Mouse (Mus musculus): Measurements from ENCODE around the gene Memo1.

DNA sequence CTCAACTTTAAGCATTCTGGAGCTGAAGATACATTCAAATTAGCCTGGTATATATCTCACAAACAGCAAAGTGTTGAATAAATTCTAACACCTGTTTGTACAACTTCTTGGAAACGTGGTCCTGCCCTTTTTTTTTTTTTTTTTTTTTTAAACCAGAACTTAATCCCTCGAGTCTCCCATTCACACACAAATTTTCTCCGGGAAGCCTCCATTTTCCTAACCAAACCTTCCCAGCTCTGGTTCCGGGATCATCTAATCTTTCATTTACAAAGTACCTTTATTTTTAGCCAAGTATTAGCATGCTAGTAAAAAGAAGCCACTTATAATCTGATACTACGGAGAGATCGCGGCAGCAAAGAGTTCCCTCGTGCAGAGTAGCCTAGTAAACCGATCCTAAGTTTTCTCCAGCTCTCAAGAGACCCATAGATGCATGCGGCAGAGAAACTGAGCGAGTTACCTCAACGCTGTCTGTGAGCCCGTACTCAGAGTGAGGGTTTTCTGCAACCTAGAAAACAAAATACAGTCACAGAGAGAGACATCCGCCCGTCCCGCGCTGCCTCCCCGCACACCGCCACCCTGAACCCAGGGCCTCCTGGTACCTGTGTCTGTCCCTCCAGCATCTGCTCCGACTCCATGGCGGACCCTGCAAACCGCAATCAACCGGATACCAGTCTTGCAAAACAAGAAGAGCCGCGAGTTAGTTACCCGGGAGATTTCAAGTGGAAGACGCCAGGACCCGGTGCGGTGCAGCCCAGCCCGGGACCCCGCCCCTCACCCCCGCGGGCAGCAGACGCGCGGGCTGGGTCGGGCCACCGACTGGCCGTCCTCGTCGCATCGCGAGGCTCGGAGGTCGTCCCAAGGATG is 20.4 kb upstream of the Memo1 start:
- TF ChIP-seq ZC3H11A (IDR thresholded peaks at IDR 0.05; ENCODE audit: borderline replicate concordance, low read depth, low read length), result no peak
- TF ChIP-seq MAFK (IDR thresholded peaks at IDR 0.05; ENCODE audit: insufficient read depth, low read depth, low read length), result no peak
- TF ChIP-seq ZNF384 (IDR thresholded peaks at IDR 0.05; ENCODE audit: low read depth, low read length), result peak; percentile 92
- no peak for TF ChIP-seq CHD2 (IDR thresholded peaks at IDR 0.05; ENCODE audit: low read depth, low read length)

All from ES-E14 (cell line).